Mouse (Mus musculus) liver, embryonic 18 days (tissue): ENCODE results near the gene Rpl31. TPM values are rescaled to one million over a fixed set of nuclear protein-coding genes. Genes with fewer than 3 reads are reported as not detected.

Source experiments
- polyA plus RNA-seq: library from polyadenylated mRNA; depleted of rRNA; stranded (reverse); fragments of >200 nt; gene quantifications from 2 replicates; pipeline ENCODE4 v1.2.3, GENCODE M21; 2012; rRNA removed

The Rpl31 gene
- 800 and 808 TPM in 2 replicates for polyA plus RNA-seq

DNA sequence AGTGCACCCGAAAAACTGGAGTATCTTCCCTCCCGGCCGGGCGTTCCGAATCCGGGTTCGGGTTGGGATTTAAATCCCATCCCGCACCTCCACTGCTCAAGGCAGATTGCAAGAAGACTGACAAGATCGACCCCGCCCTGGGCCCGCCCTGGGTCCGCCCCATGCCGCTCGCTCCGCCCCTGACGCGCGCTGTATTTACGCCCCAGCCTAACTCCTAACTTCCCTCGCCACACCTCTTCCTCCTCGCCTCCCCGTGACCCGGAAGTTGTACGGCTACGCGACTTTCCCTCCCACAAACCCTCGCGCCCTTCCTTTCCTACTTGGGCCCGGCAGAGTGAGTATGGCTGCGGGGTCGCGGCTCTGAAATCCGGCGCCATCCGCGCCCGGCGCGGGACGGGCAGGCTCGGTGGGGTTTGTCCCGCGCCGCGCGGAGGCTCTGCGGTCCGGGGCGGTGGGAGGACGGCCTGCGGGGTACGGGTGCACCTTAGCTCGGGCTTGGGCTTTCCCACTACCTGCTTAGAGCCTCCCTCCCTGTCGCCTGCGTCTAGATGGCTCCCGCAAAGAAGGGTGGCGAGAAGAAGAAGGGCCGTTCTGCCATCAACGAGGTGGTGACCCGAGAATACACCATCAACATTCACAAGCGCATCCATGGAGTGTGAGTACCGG, at the start of gene Rpl31:
Rpl31 (plus strand) TSS at position 242 of the 666 bp plus-strand sequence.

Other genes starting within 250 kb of the Rpl31 start
- gene Npas2, start 174.1 kb upstream of the Rpl31 start, polyA plus RNA-seq = 0.48 and 0.61 TPM in 2 replicates
- gene Tbc1d8, start 110.9 kb downstream of the Rpl31 start, polyA plus RNA-seq = 12.1 and 18.0 TPM in 2 replicates
- 5.9 and 6.2 TPM in 2 replicates for gene Cnot11, start 167.2 kb downstream of the Rpl31 start, polyA plus RNA-seq
- gene Rnf149, start 209.6 kb downstream of the Rpl31 start, polyA plus RNA-seq = 23.7 and 23.8 TPM in 2 replicates